Mouse (Mus musculus) heart, postnatal 36 days (tissue): Measurements from ENCODE around the gene Pitpnb. TPM values are rescaled to one million over a fixed set of nuclear protein-coding genes. Genes with fewer than 3 reads are reported as not detected.

Experiments
- total RNA-seq, 2 experiments: library from RNA; stranded (reverse); gene quantifications; 2 replicates each; pipeline ENCODE4 v1.2.3; 2021

The Pitpnb gene
- total RNA-seq, 2 experiments from 2014 or later, result 41.7 to 45.3 TPM

Other genes starting within 250 kb of the Pitpnb start
- 10 to 100 TPM; 15.2 to 20.2 TPM for gene Mn1, start 86.6 kb downstream of the Pitpnb start, total RNA-seq